Mouse (Mus musculus): ENCODE measurements at regions not wholly inside any gene's neighbourhood (a gene's known extent, or its start where the extent isn't known, plus 50 kb on each side); places are given as distances from the start of the nearest gene placed in this dataset.

- no peak for DNase-seq (ENCODE audit: extremely low spot score in 1 of 2, low spot score in 1 of 2)
Measured at GRCm38 (mm10) chr11:82668026-82668425, 96.1 kb downstream of the Cct6b start.

DNA sequence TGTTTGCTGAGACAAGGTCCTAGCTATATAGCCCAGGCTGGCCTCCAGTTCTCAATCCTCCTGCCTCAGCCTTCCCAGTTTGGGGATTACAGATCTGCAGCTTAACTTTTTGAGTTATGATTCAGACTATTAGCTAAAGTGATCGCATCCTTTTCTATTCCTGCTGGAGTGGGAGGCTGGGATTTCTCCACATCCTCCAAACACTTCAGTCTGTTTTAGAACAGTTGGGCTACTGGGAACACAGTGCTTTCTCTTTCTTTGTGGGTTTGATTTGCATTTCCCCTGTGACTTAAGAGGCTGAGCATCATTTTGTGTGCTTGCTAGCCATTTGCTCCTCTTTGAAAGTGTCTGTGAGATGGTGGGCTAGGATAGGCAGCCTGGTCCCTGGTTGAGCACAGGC is 100.0 kb downstream of the Cct6b start:
- no peak for DNase-seq (ENCODE audit: extremely low spot score in 1 of 2, low spot score in 1 of 2)

DNA sequence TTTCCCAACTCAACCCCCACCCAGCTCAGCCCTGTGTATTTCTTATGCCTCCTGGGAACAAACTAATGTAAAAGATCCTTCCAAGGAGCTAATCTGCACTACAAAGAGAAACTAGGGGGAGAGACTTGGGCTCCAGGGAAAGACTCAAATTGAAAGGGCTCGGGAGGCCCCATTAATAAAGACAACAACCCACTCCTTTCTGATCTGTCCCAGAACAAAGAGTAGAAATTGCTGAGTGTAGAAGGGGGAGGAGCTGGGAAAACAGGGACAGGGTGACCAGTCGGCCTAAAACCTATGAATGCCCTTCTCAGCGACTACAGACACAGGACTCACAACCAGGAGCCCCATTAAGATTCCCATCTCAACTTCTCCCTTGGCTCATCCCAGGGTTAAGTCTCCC is 102.0 kb downstream of the Cct6b start:
- DNase-seq (ENCODE audit: extremely low spot score in 1 of 2, low spot score in 1 of 2), result no peak

GRCm38 (mm10) chr11:82651751-82652150 is 112.4 kb downstream of the Cct6b start:
- no peak for DNase-seq (ENCODE audit: extremely low spot score in 1 of 2, low spot score in 1 of 2)

GRCm38 (mm10) chr11:82638513-82638912 is 125.6 kb downstream of the Cct6b start:
- DNase-seq (ENCODE audit: extremely low spot score in 1 of 2, low spot score in 1 of 2), result no peak

- no peak for DNase-seq (ENCODE audit: extremely low spot score in 1 of 2, low spot score in 1 of 2)
Measured at GRCm38 (mm10) chr11:82632191-82632590, 131.9 kb downstream of the Cct6b start.

DNA sequence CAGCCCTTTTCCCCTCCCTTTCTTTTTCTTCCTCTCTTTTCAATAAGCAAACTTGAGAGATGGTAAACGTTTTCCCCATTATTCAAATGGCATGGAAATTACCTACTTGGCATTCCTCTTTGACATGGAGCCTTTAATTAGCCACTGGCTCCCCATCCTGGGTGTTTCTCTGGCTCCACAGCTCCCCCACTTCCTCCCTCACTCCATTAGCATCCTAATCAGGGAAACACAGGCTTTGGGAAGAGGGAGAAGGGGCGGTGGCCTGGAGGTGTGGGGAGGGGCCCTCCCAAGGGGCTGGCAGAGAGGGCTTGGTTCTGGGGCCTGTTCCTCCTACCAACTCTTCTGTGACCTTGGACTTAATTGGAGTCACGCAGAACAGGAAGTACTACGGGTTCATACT is 132.7 kb downstream of the Cct6b start:
- DNase-seq (ENCODE audit: extremely low spot score in 1 of 2, low spot score in 1 of 2), result no peak

- DNase-seq (ENCODE audit: extremely low spot score in 1 of 2, low spot score in 1 of 2), result no peak
Measured at GRCm38 (mm10) chr11:82626501-82627111, 137.5 kb downstream of the Cct6b start.

GRCm38 (mm10) chr11:82621061-82621460 is 143.1 kb downstream of the Cct6b start:
- no peak for DNase-seq (ENCODE audit: extremely low spot score in 1 of 2, low spot score in 1 of 2)

- no peak for DNase-seq (ENCODE audit: extremely low spot score in 1 of 2, low spot score in 1 of 2)
Measured at GRCm38 (mm10) chr11:82619418-82619817, 144.7 kb downstream of the Cct6b start.

GRCm38 (mm10) chr11:82618457-82618856 is 145.7 kb downstream of the Cct6b start:
- no peak for DNase-seq (ENCODE audit: extremely low spot score in 1 of 2, low spot score in 1 of 2)

GRCm38 (mm10) chr11:82616856-82617255 is 147.3 kb downstream of the Cct6b start:
- DNase-seq (ENCODE audit: extremely low spot score in 1 of 2, low spot score in 1 of 2), result no peak

- no peak for DNase-seq (ENCODE audit: extremely low spot score in 1 of 2, low spot score in 1 of 2)
Measured at GRCm38 (mm10) chr11:82614356-82614755, 149.8 kb downstream of the Cct6b start.

DNA sequence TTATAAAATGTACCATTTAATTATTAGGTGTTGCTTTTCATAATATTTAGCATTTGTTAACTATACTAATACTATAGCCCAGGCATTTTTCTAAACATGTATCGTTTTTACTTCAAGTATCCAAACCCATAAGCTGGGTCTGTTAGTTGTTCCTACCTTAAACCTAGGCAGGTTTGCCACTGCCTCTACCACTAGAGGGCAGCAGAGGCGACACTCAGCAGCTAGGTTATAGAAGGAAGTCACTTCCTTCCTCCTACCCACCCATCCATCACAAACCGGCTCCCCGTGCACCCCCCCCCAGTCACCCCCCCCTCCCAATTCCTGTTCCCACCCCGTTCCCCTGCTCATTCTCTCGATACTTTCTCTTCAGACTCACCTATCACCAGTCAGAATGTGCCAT is 150.6 kb downstream of the Cct6b start:
- peak; percentile 44 to 79 for DNase-seq (ENCODE audit: extremely low spot score in 1 of 2, low spot score in 1 of 2)

- no peak for DNase-seq (ENCODE audit: extremely low spot score in 1 of 2, low spot score in 1 of 2)
Measured at GRCm38 (mm10) chr11:82612026-82612425, 152.1 kb downstream of the Cct6b start.

- no peak for DNase-seq (ENCODE audit: extremely low spot score in 1 of 2, low spot score in 1 of 2)
Measured at GRCm38 (mm10) chr11:82608963-82609362, 155.2 kb downstream of the Cct6b start.

DNA sequence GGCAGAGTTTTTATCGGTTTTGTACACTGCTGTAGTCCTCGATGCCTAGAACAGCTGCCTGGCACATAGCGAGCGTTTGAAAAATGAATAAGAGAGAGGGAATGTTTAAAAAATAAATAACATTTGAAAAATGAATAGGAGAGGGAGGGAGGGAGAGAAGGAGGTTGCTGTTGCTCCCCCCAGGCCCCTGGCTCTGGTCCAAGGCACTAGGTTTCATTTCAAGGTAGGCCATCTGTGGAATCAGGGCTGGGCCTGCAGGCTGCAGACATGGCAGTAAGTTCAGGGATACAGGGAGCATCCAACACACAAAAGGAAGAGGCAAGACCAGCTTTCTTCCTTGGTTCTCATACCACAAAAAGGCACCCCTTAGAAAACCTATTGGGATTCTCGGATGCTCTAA is 156.5 kb downstream of the Cct6b start:
- DNase-seq (ENCODE audit: extremely low spot score in 1 of 2, low spot score in 1 of 2), result no peak

DNA sequence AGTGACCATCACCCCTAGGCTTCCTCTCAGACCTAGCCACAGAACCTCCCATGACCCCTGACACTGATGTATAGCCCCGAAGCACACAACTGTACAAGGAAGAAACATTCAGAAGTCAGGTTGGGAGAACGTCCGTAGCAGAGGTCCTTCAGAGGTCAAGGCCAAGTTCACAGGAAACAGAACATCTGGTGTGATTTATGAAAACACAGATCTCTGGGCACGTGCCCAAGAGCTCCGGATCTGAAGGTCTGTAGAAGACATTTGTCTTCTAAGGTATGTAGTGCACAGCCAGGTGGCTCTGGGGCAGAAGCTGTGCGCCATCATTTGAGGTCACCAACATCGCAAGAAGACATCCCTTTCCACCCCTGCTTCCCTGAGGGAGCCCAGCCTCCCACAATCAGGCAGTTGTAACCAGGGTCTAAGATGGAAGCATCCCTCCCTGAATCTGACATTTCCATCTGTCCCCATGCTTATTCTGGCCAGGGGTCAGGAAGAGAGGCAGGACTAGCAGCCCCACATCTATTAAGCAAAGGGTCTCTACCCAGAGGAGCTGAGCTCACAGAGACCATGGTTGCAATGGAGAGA is 159.8 kb downstream of the Cct6b start:
- DNase-seq (ENCODE audit: extremely low spot score in 1 of 2, low spot score in 1 of 2), result no peak

DNA sequence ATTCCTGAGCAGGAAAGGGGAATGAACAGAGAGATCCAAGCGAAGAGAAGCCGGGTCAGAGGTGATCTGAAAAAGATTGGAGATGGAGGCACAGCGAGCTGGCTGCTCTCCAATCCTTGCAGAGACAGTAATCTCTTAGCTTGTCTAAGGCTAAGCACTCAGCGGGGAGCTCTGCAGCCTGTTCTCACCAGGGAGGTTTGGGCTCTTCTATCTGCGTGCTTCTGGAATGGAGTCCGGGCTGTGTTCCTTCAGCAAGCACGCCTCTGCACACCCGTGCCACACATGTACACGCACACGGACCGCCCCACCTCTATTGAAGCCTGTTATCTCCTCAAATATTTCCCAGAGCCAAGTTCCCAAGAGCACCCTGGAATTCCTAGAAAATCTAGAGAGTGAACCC is 161.3 kb downstream of the Cct6b start:
- DNase-seq (ENCODE audit: extremely low spot score in 1 of 2, low spot score in 1 of 2), result no peak

- no peak for DNase-seq (ENCODE audit: extremely low spot score in 1 of 2, low spot score in 1 of 2)
Measured at GRCm38 (mm10) chr11:82602250-82602649, 161.9 kb downstream of the Cct6b start.

DNA sequence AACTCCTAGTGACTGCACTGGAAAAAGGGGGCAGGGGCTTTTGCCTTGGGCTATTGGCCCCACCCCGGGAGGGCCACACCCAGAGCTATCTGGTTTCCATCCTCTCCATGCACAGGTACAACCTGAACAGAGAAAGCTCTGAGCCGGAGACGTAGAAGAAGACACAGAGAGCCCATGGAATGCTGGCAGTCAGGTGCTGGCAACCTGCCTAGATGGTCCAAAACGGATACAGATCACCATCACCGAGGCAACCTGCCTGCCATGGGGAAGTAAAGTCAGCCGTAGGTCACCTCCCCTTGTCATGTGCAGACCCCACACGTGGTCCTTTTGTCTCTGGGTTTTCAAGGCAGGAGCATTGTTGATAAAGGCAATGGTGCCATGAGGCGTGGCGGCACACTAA is 164.0 kb downstream of the Cct6b start:
- DNase-seq (ENCODE audit: extremely low spot score in 1 of 2, low spot score in 1 of 2), result no peak

GRCm38 (mm10) chr11:82597757-82598156 is 166.4 kb downstream of the Cct6b start:
- DNase-seq (ENCODE audit: extremely low spot score in 1 of 2, low spot score in 1 of 2), result no peak

DNA sequence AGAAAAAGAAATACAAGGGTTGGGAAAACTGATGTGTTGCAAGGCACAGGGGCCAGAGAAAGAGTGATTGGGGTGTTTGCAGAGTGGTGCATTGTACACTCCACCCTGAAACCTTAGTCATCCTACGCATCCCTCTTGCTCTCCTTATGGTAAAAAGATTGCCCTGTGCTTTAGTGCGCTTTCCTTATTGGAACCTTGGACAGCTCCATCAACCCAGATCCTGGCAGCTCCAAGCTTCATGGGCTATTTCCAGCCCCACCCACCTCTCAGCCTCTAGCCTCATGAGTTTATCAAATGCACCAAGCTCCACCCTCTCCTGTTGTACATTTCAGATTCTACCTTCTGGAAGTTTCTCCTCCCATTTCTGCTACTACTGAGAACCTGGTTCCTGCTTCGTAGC is 167.3 kb downstream of the Cct6b start:
- DNase-seq (ENCODE audit: extremely low spot score in 1 of 2, low spot score in 1 of 2), result no peak
